Mouse (Mus musculus): Measurements from ENCODE around the gene Nfkbie. TPM values are rescaled to one million over a fixed set of nuclear protein-coding genes. Genes with fewer than 3 reads are reported as not detected.

Gene Nfkbie
- total RNA-seq, 2 experiments from 2014 or later = 1.6 to 2.0 TPM

DNA sequence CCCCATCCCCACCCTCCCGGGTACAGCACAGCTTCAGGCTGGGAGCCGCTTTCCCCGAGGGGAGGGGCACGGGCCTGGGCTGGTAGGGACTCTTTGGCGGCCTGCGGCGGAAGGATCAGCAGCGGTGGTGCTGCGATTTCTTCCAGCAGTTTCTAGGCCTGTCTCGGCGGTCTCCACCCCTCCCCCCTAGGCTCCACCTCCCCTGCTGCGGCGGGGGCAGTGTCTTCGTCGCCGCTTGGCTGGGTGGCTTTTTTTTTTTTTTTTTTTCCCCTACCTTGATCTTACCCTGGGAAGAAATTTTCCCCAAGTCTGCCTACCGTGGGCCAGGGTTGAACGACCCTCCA is 18.2 kb downstream of the Nfkbie start:
- peak; percentile 97 to 98 for DNase-seq (ENCODE audit: low spot score in 2 of 2)
- intact Hi-C loops (cut with DNase I) = loop anchor here (2.0 kb wide), 1 partner anchor 25 kb away; the partner anchor contains the start of gene Tmem151b

DNA sequence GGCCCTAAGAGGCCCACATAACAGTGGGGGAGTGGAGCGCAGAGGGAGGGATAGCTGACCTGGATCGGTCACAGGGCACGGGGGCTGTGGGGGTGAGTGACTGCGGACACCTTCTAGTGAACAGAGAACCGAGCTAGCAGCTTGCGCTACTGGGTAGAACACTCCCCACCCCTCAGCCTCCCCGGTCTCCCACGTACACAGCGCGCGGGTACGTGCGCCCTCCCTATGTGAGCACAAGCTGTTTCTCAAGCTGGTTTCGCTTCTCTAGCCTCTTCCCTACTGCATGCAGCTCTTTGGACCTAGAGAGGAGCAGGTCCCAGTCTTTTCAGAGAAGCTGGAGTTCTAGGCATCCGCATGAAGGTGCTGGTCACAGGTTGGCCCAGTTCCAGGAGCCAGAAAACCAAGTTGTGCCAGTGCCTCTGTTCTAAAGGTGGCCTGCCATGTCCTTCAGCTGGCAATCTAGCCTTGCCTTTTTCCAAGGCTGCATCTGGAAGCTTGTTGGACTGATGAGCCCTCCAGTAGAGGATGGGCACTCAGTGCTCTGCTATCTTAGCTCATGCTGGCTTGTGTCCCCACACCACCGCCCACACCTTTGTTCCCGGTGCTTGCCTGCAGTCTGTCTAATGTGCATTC is 18.7 kb downstream of the Nfkbie start:
- DNase-seq (ENCODE audit: low spot score in 2 of 2) = peak; percentile 83 to 94
- intact Hi-C loops (cut with DNase I) = no loop called here

DNA sequence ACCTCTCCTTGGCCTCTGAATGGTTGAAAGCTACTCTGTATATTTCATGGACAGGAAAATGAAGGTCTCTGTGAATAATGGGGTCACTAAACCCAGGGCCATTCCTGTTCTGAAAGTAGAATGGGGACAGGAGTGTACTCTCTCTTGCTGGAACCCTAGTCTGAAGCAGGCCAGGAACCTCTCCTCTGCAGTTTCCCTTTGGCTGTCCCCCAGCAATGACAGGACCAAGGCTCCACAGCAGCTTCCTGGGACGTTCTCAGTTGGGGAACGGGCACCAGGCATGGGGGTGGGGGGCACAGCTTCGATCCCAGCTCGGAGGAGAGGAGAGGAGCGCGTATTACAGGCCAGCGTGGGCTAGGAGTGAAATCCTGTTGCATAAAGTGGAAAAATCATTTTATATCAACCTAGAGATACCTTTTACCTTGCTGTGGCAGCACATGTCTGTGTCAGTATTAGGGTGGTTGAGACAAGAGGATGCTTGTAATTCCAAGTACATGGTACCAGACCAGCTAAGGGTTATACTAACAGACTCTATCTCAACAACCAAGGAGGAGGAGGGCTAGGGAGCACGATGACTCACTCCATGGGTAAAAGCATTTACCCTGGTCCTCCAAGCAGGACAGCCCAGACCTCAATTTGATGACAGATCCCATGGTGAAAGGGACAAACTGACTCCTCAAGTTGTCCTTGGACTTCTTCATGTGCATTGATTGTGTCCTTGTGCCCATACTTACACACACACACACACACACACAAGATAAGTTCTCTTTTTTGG is 19.8 kb downstream of the Nfkbie start:
- DNase-seq (ENCODE audit: low spot score in 2 of 2) = no peak
- intact Hi-C loops (cut with DNase I) = no loop called here

DNA sequence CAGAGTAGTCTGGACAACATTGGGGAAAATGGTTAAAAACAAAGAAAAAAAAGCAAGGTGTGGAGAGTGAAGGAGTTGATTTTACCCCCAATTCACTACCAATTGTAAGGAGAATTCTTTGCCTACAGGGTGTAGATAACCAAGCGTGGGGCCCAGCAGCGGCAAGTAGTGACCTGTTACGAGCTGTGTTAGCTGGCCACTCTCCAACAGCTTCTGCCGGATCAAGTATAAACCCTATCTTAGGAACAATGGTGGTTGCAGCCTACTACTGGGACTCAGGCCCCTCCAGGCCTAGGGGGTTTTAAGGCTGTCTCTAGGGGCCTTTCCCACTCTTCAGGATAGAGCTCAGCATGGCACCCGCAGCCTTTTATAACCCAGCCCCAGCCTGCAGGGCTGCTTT is 22.7 kb downstream of the Nfkbie start:
- intact Hi-C loops (cut with DNase I) = no loop called here
- DNase-seq (ENCODE audit: low spot score in 2 of 2) = no peak

DNA sequence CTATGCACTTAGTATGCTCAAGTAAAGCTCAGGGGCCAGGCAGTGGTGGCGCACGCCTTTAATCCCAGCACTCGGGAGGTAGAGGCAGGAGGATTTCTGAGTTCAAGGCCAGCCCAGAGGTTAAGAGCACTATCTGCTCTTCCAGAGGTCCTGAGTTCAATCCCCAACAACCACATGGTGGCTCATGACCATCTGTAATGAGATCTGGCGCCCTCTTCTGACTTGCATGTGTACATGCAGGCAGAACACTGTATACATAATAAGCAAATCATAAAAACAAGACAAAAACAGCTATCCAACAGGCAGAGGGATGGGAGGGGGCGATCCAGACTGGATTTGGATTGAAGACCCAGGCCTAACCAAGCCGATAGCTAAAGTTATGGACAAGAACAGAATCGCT is 23.3 kb downstream of the Nfkbie start:
- no peak for DNase-seq (ENCODE audit: low spot score in 2 of 2)
- intact Hi-C loops (cut with DNase I) = no loop called here

DNA sequence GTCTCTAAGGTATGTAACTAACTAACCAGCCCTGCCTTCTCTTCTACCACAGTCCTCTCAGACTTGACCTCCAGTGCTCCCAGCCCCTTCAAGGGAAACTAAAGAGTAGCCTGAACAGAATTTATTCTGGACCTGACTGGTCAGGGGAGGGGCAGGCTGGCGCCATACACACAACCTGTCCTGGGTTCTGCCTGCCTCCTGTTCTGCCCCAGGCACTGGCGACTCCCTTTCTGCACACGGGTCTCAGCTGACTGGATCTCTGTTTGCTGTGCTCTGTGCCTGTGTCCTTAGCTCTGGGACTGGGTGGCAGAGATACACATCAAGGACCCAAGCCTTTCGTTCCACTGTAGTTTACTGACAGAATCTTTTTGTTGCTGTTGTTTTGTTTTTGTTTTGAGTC is 24.1 kb downstream of the Nfkbie start:
- DNase-seq (ENCODE audit: low spot score in 2 of 2) = no peak
- intact Hi-C loops (cut with DNase I) = no loop called here

DNA sequence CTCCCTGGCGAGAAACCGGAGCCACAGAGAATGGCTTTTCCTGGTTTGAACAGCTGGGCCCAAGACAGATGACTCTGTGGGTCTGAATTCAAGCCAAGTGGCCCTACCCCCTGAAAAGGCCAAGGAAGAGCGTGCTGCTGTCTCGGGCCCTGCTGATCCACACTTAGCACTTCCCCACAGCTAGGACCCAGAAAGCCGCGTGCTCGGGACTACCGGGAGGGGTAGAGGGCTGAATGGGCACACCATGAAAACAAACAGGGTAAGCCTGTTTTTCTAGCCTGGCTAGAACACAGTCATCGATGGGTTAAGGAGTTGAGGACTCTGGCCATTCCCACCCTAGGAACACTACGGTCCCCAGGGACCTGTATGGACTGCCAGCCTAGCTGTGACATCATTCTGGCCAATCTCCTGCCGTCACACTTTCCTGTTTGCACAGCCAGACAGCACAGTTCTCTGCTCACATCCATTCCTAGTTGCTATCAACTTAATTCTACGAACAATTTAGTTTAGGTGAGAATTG is 25.5 kb downstream of the Nfkbie start:
- intact Hi-C loops (cut with DNase I) = loop anchor here (5.0 kb wide), 1 partner anchor 141 kb away; no protein-coding TSS in a partner anchor
- DNase-seq (ENCODE audit: low spot score in 2 of 2) = no peak

DNA sequence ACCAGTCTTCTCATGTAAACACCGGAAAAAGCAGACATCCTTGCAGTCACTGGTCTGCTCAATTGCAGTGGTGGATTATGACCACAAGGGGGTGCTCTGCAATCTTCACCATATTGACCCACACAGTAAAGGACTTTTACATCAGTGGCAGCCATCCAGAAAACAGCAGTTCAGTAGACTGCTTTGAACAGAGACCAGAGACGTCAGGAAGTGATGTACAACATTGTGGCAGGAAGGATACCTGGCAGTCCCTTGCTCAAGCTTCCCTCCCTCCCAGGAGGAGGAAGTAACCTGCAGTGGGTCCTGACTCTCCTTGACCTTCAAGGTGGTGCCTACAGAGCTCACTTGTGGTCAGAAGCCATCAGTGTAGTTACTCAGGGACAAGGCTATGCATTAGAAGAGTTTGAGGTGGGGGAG is 26.1 kb downstream of the Nfkbie start:
- intact Hi-C loops (cut with DNase I) = loop anchor here (5.0 kb wide), 1 partner anchor 141 kb away; no protein-coding TSS in a partner anchor
- DNase-seq (ENCODE audit: low spot score in 2 of 2) = peak; percentile 69 to 77

DNA sequence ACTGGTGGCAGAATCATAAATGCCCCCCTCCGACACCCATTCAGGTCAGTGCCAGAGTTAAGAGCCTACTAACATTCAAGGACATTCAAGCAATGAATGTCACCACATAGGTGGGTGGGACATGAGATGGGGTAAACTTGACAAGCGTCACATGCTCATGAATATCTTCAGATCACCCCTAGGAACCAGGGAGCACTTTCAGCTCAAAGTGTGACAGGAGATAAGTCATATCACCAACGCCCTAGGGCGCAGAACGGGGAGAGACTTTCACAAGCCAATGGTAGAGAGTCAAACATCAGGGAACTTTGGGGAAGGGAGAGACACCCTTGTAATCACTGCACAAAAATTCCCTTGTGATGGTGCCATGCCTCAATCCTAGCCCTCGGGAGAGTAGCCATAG is 26.7 kb downstream of the Nfkbie start:
- intact Hi-C loops (cut with DNase I) = loop anchor here (2.0 to 5.0 kb wide), 2 partner anchors 61 to 140 kb away; no protein-coding TSS in a partner anchor
- no peak for DNase-seq (ENCODE audit: low spot score in 2 of 2)

DNA sequence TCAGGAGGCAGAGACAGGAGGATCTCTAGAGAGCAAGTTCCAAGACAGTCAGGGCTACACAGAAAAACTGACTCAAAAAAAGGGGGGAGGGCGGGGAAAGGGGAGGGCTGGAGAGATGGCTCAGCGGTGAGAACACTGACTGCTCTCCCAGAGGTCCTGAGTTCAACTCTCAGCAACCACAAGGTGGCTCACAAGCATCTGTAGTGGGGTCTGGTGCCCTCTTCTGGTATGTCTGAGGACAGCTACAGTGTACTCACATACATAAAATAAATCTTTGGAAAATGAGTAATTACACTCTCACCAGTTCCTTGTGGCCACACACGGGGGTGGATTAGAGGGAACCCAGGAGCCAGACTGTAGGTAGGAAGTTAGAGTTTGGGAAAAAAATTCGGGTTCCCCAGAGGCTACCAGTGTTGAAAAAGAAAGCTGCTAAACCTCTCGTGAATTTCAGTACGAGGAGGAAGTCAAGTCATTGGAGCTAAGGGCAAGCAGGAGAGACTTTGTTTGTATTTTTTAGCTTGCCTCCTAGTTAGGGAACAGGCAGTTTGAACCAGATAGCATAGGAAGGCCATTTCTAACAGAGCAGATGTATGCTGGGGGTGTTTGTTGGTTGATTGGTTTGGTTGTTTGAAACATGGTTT is 27.3 kb downstream of the Nfkbie start:
- no peak for DNase-seq (ENCODE audit: low spot score in 2 of 2)
- intact Hi-C loops (cut with DNase I) = loop anchor here (2.0 to 5.0 kb wide), 2 partner anchors 60 to 139 kb away; no protein-coding TSS in a partner anchor

DNA sequence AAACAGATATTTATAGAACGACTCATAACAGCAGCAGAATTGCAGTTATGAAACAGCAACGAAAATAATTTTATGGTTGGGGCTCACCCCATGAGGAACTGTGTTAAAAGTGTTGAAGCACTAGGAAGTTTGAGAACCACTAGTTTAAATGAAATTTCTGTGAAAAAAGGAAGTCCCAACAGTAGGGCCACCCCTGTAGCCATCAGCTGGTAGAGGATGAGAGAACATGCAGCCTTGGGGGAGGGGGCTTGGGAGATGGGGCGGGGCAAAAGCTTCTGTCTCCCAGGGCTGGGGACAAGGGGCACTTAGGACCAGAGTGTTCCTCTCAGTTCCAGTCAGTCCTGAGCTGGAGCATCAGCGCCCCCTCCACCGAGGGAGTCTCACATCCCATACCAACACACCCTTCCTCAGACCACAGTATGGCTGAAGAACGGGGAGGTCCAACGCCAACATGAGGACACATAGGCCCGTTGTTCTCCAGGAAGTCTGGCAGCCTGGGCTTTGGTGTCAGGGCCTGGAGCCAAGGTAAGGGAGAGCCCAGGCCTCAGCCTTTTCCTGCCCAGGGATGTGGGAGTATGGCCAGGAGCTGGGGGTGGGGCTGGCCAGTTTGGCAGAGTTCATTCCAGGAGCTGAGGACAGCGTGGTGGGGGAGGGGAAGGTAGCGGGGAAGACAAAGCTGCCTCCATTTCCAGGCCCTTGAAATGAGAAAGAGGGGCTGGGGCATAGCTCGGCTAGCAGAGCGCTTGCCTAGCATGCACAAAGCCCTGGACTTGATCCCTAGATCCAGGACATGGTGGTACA is 28.8 kb downstream of the Nfkbie start:
- peak; percentile 55 to 71 for DNase-seq (ENCODE audit: low spot score in 2 of 2)
- intact Hi-C loops (cut with DNase I) = loop anchor here (1.0 to 5.0 kb wide), 2 partner anchors 42 to 138 kb away; no protein-coding TSS in a partner anchor

DNA sequence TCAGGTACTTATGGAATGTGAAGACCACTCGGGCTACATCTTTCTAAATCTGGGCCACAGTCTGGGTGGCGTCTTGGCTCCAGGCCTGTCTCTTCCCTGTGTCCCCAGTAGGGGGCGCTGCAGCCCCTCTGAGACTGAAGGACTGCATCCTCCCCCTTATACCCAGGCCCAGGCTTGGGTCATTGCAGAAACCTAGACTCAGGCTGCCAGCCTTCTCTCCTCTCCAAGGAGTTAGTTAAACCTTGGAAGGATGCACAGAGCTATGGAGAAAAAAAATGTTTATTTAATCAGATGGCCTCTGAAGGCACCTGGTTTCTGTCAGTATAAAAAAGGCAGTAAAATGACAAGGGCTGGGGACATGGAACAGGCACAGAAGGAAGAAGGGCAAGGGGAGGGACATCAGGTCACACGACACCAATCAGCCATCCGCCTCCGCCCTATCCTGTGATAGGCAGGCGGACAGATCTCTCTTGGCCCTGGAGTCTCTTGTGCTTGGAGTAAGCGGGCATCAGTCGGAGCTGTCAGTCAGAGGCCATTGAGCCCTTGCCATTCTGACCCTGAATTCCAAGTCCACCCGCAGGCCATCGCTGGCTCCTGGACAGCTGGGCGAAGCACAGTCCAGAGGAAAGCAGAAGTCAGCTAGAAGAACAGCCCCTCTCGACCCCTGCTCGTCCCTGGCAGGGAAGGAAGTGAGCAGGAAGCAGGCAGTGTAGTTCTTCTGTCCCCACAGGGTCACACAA is 29.6 kb downstream of the Nfkbie start:
- DNase-seq (ENCODE audit: low spot score in 2 of 2) = peak; percentile 70 to 74
- intact Hi-C loops (cut with DNase I) = loop anchor here (1.0 to 5.0 kb wide), 2 partner anchors 41 to 137 kb away; no protein-coding TSS in a partner anchor

DNA sequence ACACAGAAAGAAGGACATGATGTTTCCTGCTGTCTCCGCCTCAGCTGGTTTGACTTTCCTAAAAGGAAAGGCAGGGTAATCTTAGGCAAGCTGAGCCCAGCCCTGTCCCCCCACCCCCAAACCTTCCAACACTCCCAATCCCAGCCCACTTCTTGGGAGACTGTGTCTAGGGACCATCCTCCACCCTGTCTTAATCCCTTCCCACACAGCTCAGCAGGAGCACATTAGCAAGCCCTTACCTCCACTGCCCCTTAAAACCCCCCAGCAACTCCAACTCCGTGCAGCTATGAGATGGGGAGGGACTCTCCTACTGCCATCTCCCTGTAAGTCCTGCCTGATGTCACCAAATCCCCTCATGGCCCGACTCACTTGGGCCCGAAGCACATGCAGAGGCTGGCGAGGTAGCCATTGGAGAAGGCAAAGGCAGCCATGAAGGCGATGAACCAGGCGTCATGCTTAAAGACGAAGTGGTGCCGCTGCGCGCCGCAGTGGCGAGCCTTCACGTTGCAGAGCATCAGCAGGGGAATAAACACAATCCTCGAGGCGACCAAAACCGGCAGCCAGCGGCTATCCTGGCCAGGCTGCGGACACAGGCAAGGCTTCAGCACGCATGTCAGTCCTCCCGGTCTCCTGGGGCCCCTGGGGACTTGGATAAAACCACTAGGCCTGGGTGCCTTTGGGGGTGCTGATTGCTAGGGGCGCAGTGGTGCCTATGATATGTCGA is 30.4 kb downstream of the Nfkbie start:
- intact Hi-C loops (cut with DNase I) = no loop called here
- DNase-seq (ENCODE audit: low spot score in 2 of 2) = no peak

DNA sequence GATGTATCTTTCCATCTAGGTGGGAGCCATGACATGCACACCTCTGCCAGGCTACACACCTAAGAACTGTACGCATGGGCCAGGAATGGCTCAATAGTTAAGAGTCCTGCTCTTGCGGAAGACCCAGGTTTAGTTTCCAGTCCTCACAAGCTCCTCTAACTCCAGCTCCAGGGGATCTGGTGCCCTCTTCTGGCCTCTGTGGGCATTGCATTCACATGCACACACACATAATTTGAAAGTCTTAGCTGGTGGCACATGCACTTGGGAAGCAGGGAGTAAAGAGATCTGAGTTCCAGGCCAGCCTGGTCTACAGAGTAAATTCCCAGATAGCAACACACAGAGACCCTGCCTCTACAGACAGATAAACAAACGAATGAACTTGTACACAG is 30.9 kb downstream of the Nfkbie start:
- intact Hi-C loops (cut with DNase I) = no loop called here
- DNase-seq (ENCODE audit: low spot score in 2 of 2) = no peak

DNA sequence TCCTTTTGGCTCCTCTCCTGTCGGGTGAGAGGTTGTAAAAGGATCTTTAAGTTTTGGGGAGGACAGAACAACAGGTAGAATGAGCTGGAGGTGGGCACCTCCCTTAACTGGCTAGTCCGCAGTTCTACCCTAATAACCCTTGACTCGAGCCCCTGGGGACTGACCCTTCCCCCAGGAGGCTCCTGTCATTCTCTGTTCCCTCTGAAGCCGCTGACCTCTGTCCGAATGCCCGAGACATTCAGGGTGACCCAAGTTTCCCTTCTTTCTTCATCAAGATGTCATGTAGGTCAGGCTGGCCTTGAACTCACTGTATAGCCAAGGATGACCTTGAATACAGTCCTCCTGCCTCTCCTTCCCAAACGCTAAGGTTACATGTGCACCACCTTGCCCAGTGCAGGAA is 32.9 kb downstream of the Nfkbie start:
- intact Hi-C loops (cut with DNase I) = no loop called here
- DNase-seq (ENCODE audit: low spot score in 2 of 2) = no peak

DNA sequence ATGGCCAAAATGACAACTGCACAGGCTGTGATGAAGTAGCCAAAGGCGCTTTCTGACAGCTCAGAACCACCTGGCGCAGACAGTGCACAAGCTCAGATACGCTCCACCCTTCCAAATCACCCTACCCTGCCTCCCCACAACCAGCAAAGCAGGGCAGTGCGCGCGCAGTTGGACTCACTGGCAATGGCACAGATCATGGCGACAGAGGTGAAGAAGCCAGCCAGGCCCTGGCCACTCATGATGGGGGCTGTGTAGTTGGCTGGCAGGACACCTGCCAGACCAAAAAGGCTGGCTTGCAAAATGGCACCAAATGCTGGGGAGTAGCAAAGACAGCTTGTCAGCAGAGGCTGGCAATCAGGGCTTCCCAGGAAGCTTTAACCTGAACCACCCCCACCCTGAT is 33.7 kb downstream of the Nfkbie start:
- DNase-seq (ENCODE audit: low spot score in 2 of 2) = no peak
- intact Hi-C loops (cut with DNase I) = no loop called here

DNA sequence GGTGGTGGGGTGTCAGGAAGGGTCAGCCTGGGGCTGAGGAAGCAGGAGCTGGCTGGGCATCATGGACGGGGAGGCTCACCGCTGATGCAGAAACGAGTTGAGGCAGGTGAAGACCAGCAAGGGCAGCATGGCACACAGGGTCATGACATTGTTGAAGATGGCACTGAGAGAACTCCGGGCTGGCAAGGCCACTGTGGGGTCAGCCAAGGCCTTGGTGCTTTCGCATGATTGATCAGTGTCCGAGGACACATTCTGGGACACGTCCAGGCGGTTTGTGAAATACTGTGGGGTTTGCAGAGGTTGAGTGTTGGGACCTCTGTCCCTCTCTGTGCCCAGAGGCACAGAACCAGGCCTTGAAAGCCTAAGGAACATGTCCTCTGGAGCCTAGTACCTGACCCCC is 34.3 kb downstream of the Nfkbie start:
- intact Hi-C loops (cut with DNase I) = loop anchor here (10.0 kb wide), 1 partner anchor 565 kb away; the partner anchor contains the start of gene Mad2l1bp
- no peak for DNase-seq (ENCODE audit: low spot score in 2 of 2)

DNA sequence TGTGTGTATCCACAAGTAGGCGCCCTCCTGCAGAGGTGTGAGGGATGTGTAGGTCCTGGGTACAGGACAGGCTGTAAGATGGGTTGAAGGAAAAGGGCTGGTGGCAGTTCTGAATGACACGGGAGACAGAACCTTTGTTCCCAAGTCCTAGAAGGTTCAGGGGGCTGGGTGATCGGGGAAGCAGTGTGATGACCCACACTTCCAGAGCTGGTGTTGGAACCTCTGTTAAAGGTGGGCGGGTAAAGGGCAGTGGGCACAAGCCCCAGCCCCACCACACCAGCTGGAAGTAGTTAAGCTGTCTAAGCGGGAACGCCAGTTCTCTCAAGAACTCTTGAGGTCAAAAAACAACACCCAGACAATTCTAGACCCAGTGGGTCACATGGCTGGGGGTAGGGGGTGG is 34.9 kb downstream of the Nfkbie start:
- intact Hi-C loops (cut with DNase I) = loop anchor here (10.0 kb wide), 1 partner anchor 564 kb away; the partner anchor contains the start of gene Mad2l1bp
- no peak for DNase-seq (ENCODE audit: low spot score in 2 of 2)

All from left cerebral cortex, postnatal 25 days (tissue).